Mouse (Mus musculus) hindbrain, postnatal 0 days (tissue): Measurements from ENCODE around the gene Npas3. TPM values are rescaled to one million over a fixed set of nuclear protein-coding genes. Genes with fewer than 3 reads are reported as not detected.

Experiments
- ATAC-seq: fragments of 200-750 bp; cut with Nextera tagmentation; 2 replicates; pipeline ENCODE4 v1.8.0; 2017; ENCODE audit warnings: mild to moderate bottlenecking, moderate TSS enrichment, moderate library complexity
- DNase-seq: peaks from one replicate; pipeline ENCODE4 v3.0.0-alpha.2; 2015; ENCODE audit warnings: low spot score
- H3K27ac ChIP-seq: fragments of 300-500 bp; sonication (generic); 2 replicates; pipeline ENCODE4 v1.5.1; 2014; ENCODE audit warnings: mild to moderate bottlenecking
- H3K27me3 ChIP-seq: fragments of 300-500 bp; sonication (generic); 2 replicates; pipeline ENCODE4 v1.6.1; 2014; ENCODE audit warnings: low read length, mixed read lengths; ENCODE audit not compliant: insufficient read depth
- H3K36me3 ChIP-seq: fragments of 300-500 bp; sonication (generic); 2 replicates; pipeline ENCODE4 v1.6.1; 2014; ENCODE audit warnings: low read length, mixed read lengths; ENCODE audit not compliant: insufficient read depth
- H3K4me1 ChIP-seq: fragments of 300-500 bp; sonication (generic); 2 replicates; pipeline ENCODE4 v1.6.1; 2014; ENCODE audit warnings: antibody characterized with exemption, low read length, mixed read lengths; ENCODE audit not compliant: insufficient read depth
- H3K4me2 ChIP-seq: fragments of 300-500 bp; sonication (generic); 2 replicates; pipeline ENCODE4 v1.6.1; 2014; ENCODE audit warnings: low read depth, mild to moderate bottlenecking, low read length, moderate library complexity, mixed read lengths
- H3K4me3 ChIP-seq: fragments of 300-500 bp; sonication (generic); 2 replicates; pipeline ENCODE4 v1.5.1; 2014; ENCODE audit warnings: low read length
- H3K9ac ChIP-seq: fragments of 300-500 bp; sonication (generic); replicated peaks from 2 replicates; pipeline ENCODE4 v1.6.1; 2014; ENCODE audit warnings: mild to moderate bottlenecking, low read length, moderate library complexity, mixed read lengths
- H3K9me3 ChIP-seq: fragments of 300-500 bp; sonication (generic); 2 replicates; pipeline ENCODE4 v1.6.1; 2016; ENCODE audit warnings: low read length, mixed read lengths
- CTCF ChIP-seq: IDR thresholded peaks from 2 replicates; pipeline ENCODE4 v1.5.1; 2016; ENCODE audit warnings: antibody characterized with exemption, control low read depth, low read depth
- WGBS: fragments of 180-500 bp; shearing (Covaris S2); extraction: QIAGEN DNeasy Blood & Tissue Kit; methylation state at CpG from one replicate; pipeline ENCODE4 v1.1.7; 2014; 5-methylcytosine and 5-hydroxymethylcytosine counted together
- polyA plus RNA-seq: library from polyadenylated mRNA; unstranded; fragments of >200 nt; fragmentation: Nextera tagmentation; extraction: Ambion mirVana; gene quantifications from 2 replicates; pipeline ENCODE4 v1.2.1, GENCODE M21; 2015
- total RNA-seq: library from RNA; depleted of rRNA; stranded (reverse); fragments of >200 nt; gene quantifications from 2 replicates; pipeline ENCODE4 v1.2.3, GENCODE M21; 2014

The Npas3 gene
- total and polyA plus RNA-seq, 2 experiments from 2014 or later: 28.0 to 53.8 TPM

GRCm38 (mm10) chr12:53908761-53909160 lies 660.3 kb downstream of the Npas3 start:
- no peaks in the 10 kb centered on the region for H3K4me1 ChIP-seq
- no peak for TF ChIP-seq CTCF
- H3K36me3 ChIP-seq: no peaks in the 10 kb centered on the region
- ATAC-seq (no peak), DNase-seq (no peak)
- H3K27ac ChIP-seq: no peak overlapping the region
- no peak overlapping the region for H3K4me2 ChIP-seq
- no peaks in the 10 kb centered on the region for H3K9me3 ChIP-seq
- no peak overlapping the region for H3K9ac ChIP-seq
- 74% methylated on average over 8 of the region's 8 CpGs for WGBS
- no peaks in the 10 kb centered on the region for H3K27me3 ChIP-seq
- no peak overlapping the region for H3K4me3 ChIP-seq

GRCm38 (mm10) chr12:53910192-53910591 lies 661.7 kb downstream of the Npas3 start:
- H3K4me3 ChIP-seq: no peak overlapping the region
- no peak for DNase-seq
- 88% methylated on average over 2 of the region's 2 CpGs for WGBS
- no peak overlapping the region for H3K27ac ChIP-seq
- TF ChIP-seq CTCF: no peak
- H3K27me3 ChIP-seq: no peaks in the 10 kb centered on the region
- no peak for ATAC-seq
- H3K9me3 ChIP-seq: no peaks in the 10 kb centered on the region
- no peaks in the 10 kb centered on the region for H3K36me3 ChIP-seq
- peaks cover under 1% of the 10 kb centered on the region; the same call in 1 of the 2 replicates for H3K4me1 ChIP-seq
- H3K4me2 ChIP-seq: no peak overlapping the region
- no peak overlapping the region for H3K9ac ChIP-seq

- no peak for DNase-seq
- no peaks in the 10 kb centered on the region for H3K27me3 ChIP-seq
- H3K4me2 ChIP-seq: no peak overlapping the region
- 87% methylated on average over 7 of the region's 7 CpGs for WGBS
- H3K4me1 ChIP-seq: peaks cover 4% of the 10 kb centered on the region; the same call in 1 of the 2 replicates
- no peak for TF ChIP-seq CTCF
- H3K9ac ChIP-seq: no peak overlapping the region
- H3K27ac ChIP-seq: no peak overlapping the region
- no peaks in the 10 kb centered on the region for H3K36me3 ChIP-seq
- H3K9me3 ChIP-seq: no peaks in the 10 kb centered on the region
- H3K4me3 ChIP-seq: no peak overlapping the region
- ATAC-seq: no peak
Observed at GRCm38 (mm10) chr12:53922153-53922552, 673.7 kb downstream of the Npas3 start.

- Histone ChIP-seq H3K36me3 (no peaks in the 10 kb centered on the region), H3K9me3 (no peaks in the 10 kb centered on the region), H3K4me2 (no peak overlapping the region), H3K27me3 (no peaks in the 10 kb centered on the region), H3K4me1 (no peaks in the 10 kb centered on the region), H3K9ac (no peak overlapping the region), H3K27ac (no peak overlapping the region), H3K4me3 (no peak overlapping the region)
- no peak for TF ChIP-seq CTCF
- WGBS: 52% methylated on average over 2 of the region's 2 CpGs
- ATAC-seq (no peak), DNase-seq (no peak)
Observed at GRCm38 (mm10) chr12:53948826-53949225, 700.3 kb downstream of the Npas3 start.

GRCm38 (mm10) chr12:53962004-53962403 lies 713.5 kb downstream of the Npas3 start:
- no peak overlapping the region for H3K4me2 ChIP-seq
- 39% methylated on average over 7 of the region's 7 CpGs for WGBS
- ATAC-seq: no peak
- no peak overlapping the region for H3K4me3 ChIP-seq
- no peak overlapping the region for H3K27ac ChIP-seq
- H3K9ac ChIP-seq: no peak overlapping the region
- no peak for DNase-seq
- H3K27me3 ChIP-seq: no peaks in the 10 kb centered on the region
- TF ChIP-seq CTCF: no peak
- no peaks in the 10 kb centered on the region for H3K4me1 ChIP-seq
- H3K9me3 ChIP-seq: no peaks in the 10 kb centered on the region
- no peaks in the 10 kb centered on the region for H3K36me3 ChIP-seq

GRCm38 (mm10) chr12:53963534-53963933 lies 715.1 kb downstream of the Npas3 start:
- H3K4me1 ChIP-seq: no peaks in the 10 kb centered on the region
- ATAC-seq: no peak
- no peaks in the 10 kb centered on the region for H3K36me3 ChIP-seq
- TF ChIP-seq CTCF: no peak
- 89% methylated on average over 5 of the region's 5 CpGs for WGBS
- H3K4me3 ChIP-seq: no peak overlapping the region
- no peak overlapping the region for H3K27ac ChIP-seq
- no peak overlapping the region for H3K9ac ChIP-seq
- DNase-seq: no peak
- H3K9me3 ChIP-seq: no peaks in the 10 kb centered on the region
- H3K4me2 ChIP-seq: no peak overlapping the region
- no peaks in the 10 kb centered on the region for H3K27me3 ChIP-seq

GRCm38 (mm10) chr12:53969378-53970174 lies 721.1 kb downstream of the Npas3 start:
- Histone ChIP-seq H3K4me1 (no peaks in the 10 kb centered on the region), H3K4me2 (no peak overlapping the region), H3K27ac (no peak overlapping the region), H3K9ac (no peak overlapping the region), H3K4me3 (no peak overlapping the region), H3K36me3 (no peaks in the 10 kb centered on the region), H3K27me3 (no peaks in the 10 kb centered on the region), H3K9me3 (no peaks in the 10 kb centered on the region)
- 76% methylated on average over 10 of the region's 10 CpGs for WGBS
- ATAC-seq (no peak), DNase-seq (no peak)
- TF ChIP-seq CTCF: no peak
